Mouse (Mus musculus) neural tube, embryonic 12.5 days (tissue): Measurements from ENCODE around the gene Tbc1d10c. TPM values are rescaled to one million over a fixed set of nuclear protein-coding genes. Genes with fewer than 3 reads are reported as not detected.

Experiments used
- ATAC-seq: fragments of 200-750 bp; cut with Nextera tagmentation; 2 replicates; pipeline ENCODE4 v1.8.0; 2017; ENCODE audit warnings: low read depth, mild to moderate bottlenecking, moderate TSS enrichment, moderate library complexity; ENCODE audit not compliant: low FRiP score
- H3K27ac ChIP-seq: fragments of 300-500 bp; sonication (generic); 2 replicates; pipeline ENCODE4 v1.5.1; 2016
- H3K27me3 ChIP-seq: fragments of 300-500 bp; sonication (generic); replicated peaks from 2 replicates; pipeline ENCODE4 v1.6.1; 2016; ENCODE audit warnings: mild to moderate bottlenecking
- H3K36me3 ChIP-seq: fragments of 300-500 bp; sonication (generic); 2 replicates; pipeline ENCODE4 v1.6.1; 2016; ENCODE audit warnings: mild to moderate bottlenecking
- H3K4me1 ChIP-seq: fragments of 300-500 bp; sonication (generic); 2 replicates; pipeline ENCODE4 v1.6.1; 2016
- H3K4me2 ChIP-seq: fragments of 300-500 bp; sonication (generic); replicated peaks from 2 replicates; pipeline ENCODE4 v1.6.1; 2016; ENCODE audit warnings: mild to moderate bottlenecking
- H3K4me3 ChIP-seq: fragments of 300-500 bp; sonication (generic); 2 replicates; pipeline ENCODE4 v1.5.1; 2016
- H3K9ac ChIP-seq: fragments of 300-500 bp; sonication (generic); 2 replicates; pipeline ENCODE4 v1.6.1; 2016; ENCODE audit warnings: mild to moderate bottlenecking
- H3K9me3 ChIP-seq: fragments of 300-500 bp; sonication (generic); 2 replicates; pipeline ENCODE4 v1.6.1; 2016; ENCODE audit warnings: mild to moderate bottlenecking
- WGBS: fragments of 180-500 bp; shearing (Covaris S2); methylation state at CpG from one replicate; pipeline ENCODE4 v1.1.7; 2016; 5-methylcytosine and 5-hydroxymethylcytosine counted together
- polyA plus RNA-seq: library from polyadenylated mRNA; unstranded; fragments of >200 nt; fragmentation: Nextera tagmentation; extraction: Ambion mirVana; gene quantifications from 2 replicates; pipeline ENCODE4 v1.2.1, GENCODE M21; 2016

Gene Tbc1d10c
- polyA plus RNA-seq, 1 experiment from 2014 or later = 1.1 TPM

DNA sequence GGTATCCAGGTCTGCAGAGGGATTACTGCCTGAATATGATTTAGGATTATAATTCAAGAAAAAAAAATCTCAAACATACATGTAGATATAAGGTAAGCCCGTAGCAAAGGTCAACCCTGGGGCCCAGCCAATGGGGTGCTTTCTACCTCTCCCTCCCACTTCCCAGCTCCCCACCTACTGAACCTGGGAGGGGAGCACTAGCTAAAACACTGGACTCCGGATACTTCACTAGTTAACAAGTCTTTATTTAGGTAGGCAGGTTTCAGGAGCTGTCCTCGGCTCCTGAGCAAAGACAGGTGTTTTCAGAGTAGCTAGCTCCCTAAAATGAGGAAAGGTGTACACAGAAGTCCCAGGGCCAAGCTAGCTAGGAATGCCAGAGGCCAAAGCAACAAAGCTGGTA lies 27.0 kb downstream of the Tbc1d10c start:
- Histone ChIP-seq H3K4me2 (no peak overlapping the region), H3K4me3 (no peak overlapping the region), H3K9me3 (no peaks in the 10 kb centered on the region), H3K4me1 (peaks cover 8% of the 10 kb centered on the region), H3K27me3 (no peaks in the 10 kb centered on the region), H3K36me3 (peaks cover 19% of the 10 kb centered on the region), H3K9ac (no peak overlapping the region), H3K27ac (no peak overlapping the region)
- WGBS = 91% methylated on average over 3 of the region's 3 CpGs
- ATAC-seq = no peak

DNA sequence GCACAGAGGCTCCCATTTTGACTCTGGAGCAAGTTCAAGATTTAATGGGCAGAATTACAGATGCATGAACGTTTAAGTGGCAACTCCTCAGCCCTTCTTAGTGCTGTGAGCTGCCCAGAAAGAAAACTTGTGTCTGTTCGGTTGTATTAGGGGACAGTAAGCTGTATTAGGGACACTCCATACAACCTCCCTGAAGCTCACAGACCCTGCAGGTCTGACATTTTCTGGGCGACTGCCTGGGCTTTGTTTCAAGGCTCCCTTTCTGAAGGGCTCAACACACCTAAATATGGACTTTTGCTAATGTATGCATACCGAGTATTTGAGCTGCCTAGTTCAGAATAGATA lies 27.6 kb downstream of the Tbc1d10c start:
- H3K9me3 ChIP-seq = no peaks in the 10 kb centered on the region
- 41% methylated on average over 4 of the region's 4 CpGs for WGBS
- H3K27me3 ChIP-seq = no peaks in the 10 kb centered on the region
- peak overlapping the region; percentile 97 for H3K4me2 ChIP-seq
- ATAC-seq = peak; percentile 30
- H3K9ac ChIP-seq = peak overlapping the region; percentile 48; the same call in 1 of the 2 replicates
- peak overlapping the region; percentile 62 for H3K27ac ChIP-seq
- H3K4me3 ChIP-seq = peak overlapping the region; percentile 68
- peaks cover 25% of the 10 kb centered on the region for H3K36me3 ChIP-seq
- H3K4me1 ChIP-seq = peaks cover 8% of the 10 kb centered on the region

GRCm38 (mm10) chr19:4162646-4163542 lies 28.2 kb downstream of the Tbc1d10c start, which contains the start of gene Rps6kb2:
Gene Rps6kb2 (minus strand): TSS chr19:4163354.
- Histone ChIP-seq H3K36me3 (peaks cover 32% of the 10 kb centered on the region), H3K27me3 (no peaks in the 10 kb centered on the region), H3K9ac (peak within 1 kb of the TSS; percentile 82), H3K27ac (peak within 1 kb of the TSS; percentile 62), H3K4me1 (peaks cover 8% of the 10 kb centered on the region), H3K9me3 (no peaks in the 10 kb centered on the region), H3K4me3 (peak within 1 kb of the TSS; percentile 68), H3K4me2 (peak within 1 kb of the TSS; percentile 97)
- ATAC-seq = peak; percentile 93
- 7% methylated on average over 42 of the region's 42 CpGs for WGBS

DNA sequence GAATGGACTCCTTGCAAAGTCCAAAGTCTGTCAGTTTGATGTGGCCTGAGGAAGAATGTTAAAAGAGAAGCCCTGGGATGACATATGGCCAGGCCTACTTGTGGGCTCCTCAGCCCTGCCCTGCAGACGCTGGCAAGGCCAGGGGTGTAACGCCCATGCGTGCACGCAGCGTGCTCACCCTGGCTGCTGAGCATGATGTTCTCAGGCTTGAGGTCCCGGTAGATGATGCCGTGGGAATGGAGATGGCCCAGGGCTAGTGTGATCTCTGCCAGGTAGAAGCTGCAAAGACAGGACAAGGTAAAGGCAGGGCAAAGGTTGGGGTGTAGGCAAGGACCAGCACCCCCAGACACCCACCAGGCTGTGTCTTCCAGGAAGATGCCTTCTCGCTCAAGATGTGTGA lies 32.0 kb downstream of the Tbc1d10c start:
- no peak overlapping the region for H3K4me2 ChIP-seq
- H3K4me3 ChIP-seq = no peak overlapping the region
- no peak overlapping the region for H3K9ac ChIP-seq
- H3K27ac ChIP-seq = no peak overlapping the region
- peaks cover 8% of the 10 kb centered on the region for H3K4me1 ChIP-seq
- no peaks in the 10 kb centered on the region for H3K27me3 ChIP-seq
- ATAC-seq = no peak
- 96% methylated on average over 8 of the region's 8 CpGs for WGBS
- H3K9me3 ChIP-seq = no peaks in the 10 kb centered on the region
- H3K36me3 ChIP-seq = peaks cover 54% of the 10 kb centered on the region

- Histone ChIP-seq H3K9me3 (no peaks in the 10 kb centered on the region), H3K9ac (no peak overlapping the region), H3K27me3 (no peaks in the 10 kb centered on the region), H3K36me3 (peaks cover 75% of the 10 kb centered on the region), H3K4me1 (no peaks in the 10 kb centered on the region), H3K4me3 (no peak overlapping the region), H3K27ac (no peak overlapping the region), H3K4me2 (no peak overlapping the region)
- ATAC-seq = no peak
- WGBS = 89% methylated on average over 12 of the region's 12 CpGs
These were observed 34.3 kb downstream of the Tbc1d10c start for GRCm38 (mm10) chr19:4156771-4157170.

GRCm38 (mm10) chr19:4156073-4156579 lies 35.0 kb downstream of the Tbc1d10c start:
- no peak for ATAC-seq
- H3K36me3 ChIP-seq = peaks cover 77% of the 10 kb centered on the region
- H3K9ac ChIP-seq = 0 out of 2 replicates have a peak overlapping the region, but pooled peaks have one; percentile 13
- H3K27me3 ChIP-seq = no peaks in the 10 kb centered on the region
- H3K4me1 ChIP-seq = no peaks in the 10 kb centered on the region
- no peak overlapping the region; the same call in 1 of the 2 replicates for H3K4me3 ChIP-seq
- 77% methylated on average over 20 of the region's 20 CpGs for WGBS
- no peak overlapping the region; the same call in 1 of the 2 replicates for H3K27ac ChIP-seq
- no peaks in the 10 kb centered on the region for H3K9me3 ChIP-seq
- H3K4me2 ChIP-seq = no peak overlapping the region

GRCm38 (mm10) chr19:4155223-4156072 lies 35.6 kb downstream of the Tbc1d10c start:
- 0 out of 2 replicates have a peak overlapping the region, but pooled peaks have one; percentile 13 for H3K9ac ChIP-seq
- no peak overlapping the region; the same call in 1 of the 2 replicates for H3K4me3 ChIP-seq
- H3K27ac ChIP-seq = no peak overlapping the region; the same call in 1 of the 2 replicates
- H3K27me3 ChIP-seq = no peaks in the 10 kb centered on the region
- ATAC-seq = no peak
- H3K4me2 ChIP-seq = no peak overlapping the region
- H3K9me3 ChIP-seq = no peaks in the 10 kb centered on the region
- no peaks in the 10 kb centered on the region for H3K4me1 ChIP-seq
- WGBS = 72% methylated on average over 6 of the region's 6 CpGs
- peaks cover 78% of the 10 kb centered on the region for H3K36me3 ChIP-seq

DNA sequence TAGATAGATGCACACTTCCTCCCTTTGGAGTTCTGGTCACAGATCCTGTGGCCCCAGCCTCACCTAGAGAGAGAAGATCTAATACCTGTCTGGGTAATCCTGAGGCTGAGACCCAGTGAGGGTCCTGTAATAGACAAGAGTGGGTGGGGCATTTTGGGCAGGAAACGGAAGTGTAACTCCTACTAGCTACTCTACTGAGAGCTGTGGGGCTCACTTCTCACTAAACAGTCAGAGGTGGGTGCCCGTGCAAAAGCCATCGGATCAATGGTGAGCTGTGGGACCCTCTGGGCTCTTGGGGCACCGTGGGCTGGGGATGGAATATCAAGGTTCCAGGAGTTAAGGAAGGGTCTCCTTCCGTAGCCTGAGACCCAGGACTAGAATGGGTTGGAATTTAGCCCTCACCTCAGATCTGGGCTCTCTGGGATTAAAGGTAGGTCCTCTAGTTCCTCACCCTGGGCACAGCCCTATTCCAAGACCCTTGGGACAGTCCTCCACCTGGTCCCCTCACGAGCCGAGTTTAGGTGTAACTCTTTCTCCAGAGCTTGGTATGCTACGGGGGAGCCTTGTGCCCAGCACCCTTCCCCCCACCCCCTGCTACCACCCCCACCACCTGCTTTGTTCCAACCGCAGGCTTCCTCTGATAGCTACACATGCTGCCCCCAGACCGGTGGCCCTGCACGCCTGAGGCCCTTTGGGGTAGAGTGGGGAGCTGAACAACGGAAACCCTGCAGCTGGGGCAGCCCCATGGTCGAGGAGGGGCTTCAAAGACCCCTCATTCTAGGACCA lies 36.5 kb downstream of the Tbc1d10c start:
- Histone ChIP-seq H3K27me3 (no peaks in the 10 kb centered on the region), H3K9ac (no peak overlapping the region), H3K9me3 (no peaks in the 10 kb centered on the region), H3K4me2 (no peak overlapping the region), H3K4me1 (peaks cover 1% of the 10 kb centered on the region; the same call in 1 of the 2 replicates), H3K4me3 (no peak overlapping the region), H3K36me3 (peaks cover 80% of the 10 kb centered on the region), H3K27ac (no peak overlapping the region)
- no peak for ATAC-seq
- WGBS = 78% methylated on average over 13 of the region's 13 CpGs

DNA sequence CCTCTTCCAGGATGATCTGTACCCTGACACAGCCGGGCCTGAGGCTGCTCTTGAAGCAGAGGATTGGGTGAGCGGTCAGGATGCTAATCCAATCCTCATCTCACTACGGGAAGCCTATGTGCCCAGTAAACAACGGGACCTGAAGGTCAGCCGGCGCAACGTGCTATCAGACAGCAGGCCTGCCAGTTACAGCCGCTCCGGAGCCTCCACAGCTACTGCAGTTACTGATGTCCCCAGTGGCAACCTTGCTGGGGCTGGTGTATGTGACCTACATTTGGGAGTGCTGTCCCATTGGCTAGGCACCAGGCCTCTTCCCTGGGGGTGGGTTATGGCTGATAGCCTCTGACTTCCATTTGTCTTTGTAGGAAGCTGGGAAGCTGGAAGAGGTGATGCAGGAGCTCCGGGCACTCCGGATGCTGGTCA lies 37.8 kb downstream of the Tbc1d10c start, which contains the start of gene Ptprcap:
Gene Ptprcap, plus strand, starts transcription at position 373 of the 423 bp plus-strand sequence.
- Histone ChIP-seq H3K4me2 (no peak within 1 kb of the TSS), H3K4me1 (peaks cover 10% of the 10 kb centered on the region), H3K9me3 (no peaks in the 10 kb centered on the region), H3K27me3 (no peaks in the 10 kb centered on the region), H3K9ac (0 out of 2 replicates have a peak within 1 kb of the TSS, but pooled peaks have one; percentile 3), H3K36me3 (peaks cover 66% of the 10 kb centered on the region), H3K27ac (no peak within 1 kb of the TSS), H3K4me3 (no peak within 1 kb of the TSS)
- 79% methylated on average over 11 of the region's 11 CpGs for WGBS
- ATAC-seq = no peak

- no peak for ATAC-seq
- H3K4me1 ChIP-seq = peaks cover 16% of the 10 kb centered on the region
- H3K27ac ChIP-seq = no peak overlapping the region
- H3K4me3 ChIP-seq = no peak overlapping the region
- no peaks in the 10 kb centered on the region for H3K9me3 ChIP-seq
- no peak overlapping the region for H3K9ac ChIP-seq
- peaks cover 60% of the 10 kb centered on the region for H3K36me3 ChIP-seq
- H3K27me3 ChIP-seq = no peaks in the 10 kb centered on the region
- WGBS = 91% methylated on average over 8 of the region's 8 CpGs
- no peak overlapping the region for H3K4me2 ChIP-seq
These were observed 38.4 kb downstream of the Tbc1d10c start for GRCm38 (mm10) chr19:4152445-4153231.

DNA sequence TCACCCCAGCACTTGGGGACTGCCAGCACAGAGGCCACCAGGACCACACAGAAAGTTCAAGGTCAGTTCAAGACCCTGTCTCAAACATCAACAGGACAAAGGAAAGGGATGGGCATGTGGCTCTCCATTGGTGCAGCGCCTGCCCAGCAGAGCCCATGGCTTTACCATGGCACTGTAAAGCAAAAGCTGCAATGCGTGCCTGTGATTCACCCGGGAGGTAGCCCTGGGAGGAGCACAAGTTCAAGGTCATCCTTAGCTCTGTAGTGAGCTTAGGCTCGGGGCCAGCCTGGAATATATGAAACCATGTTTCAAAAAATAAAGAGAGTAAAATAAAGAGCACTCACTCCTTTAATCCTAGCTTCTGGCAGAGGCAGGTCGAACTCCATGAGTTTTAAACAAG lies 39.2 kb downstream of the Tbc1d10c start:
- Histone ChIP-seq H3K9me3 (no peaks in the 10 kb centered on the region), H3K36me3 (peaks cover 53% of the 10 kb centered on the region), H3K27me3 (no peaks in the 10 kb centered on the region), H3K4me3 (no peak overlapping the region), H3K9ac (no peak overlapping the region), H3K4me1 (peaks cover 17% of the 10 kb centered on the region), H3K27ac (no peak overlapping the region), H3K4me2 (no peak overlapping the region)
- WGBS = 87% methylated on average over 5 of the region's 5 CpGs
- ATAC-seq = no peak
